Mouse (Mus musculus) kidney, adult 11 months (tissue): ENCODE data around the gene Gm49392.
"Not testable (repeated sequence)": the region's sequence is repeated elsewhere in the genome, so short reads cannot be mapped to it uniquely, and the experiment has no call there.

Experiments
- DNase-seq: peaks from one replicate; pipeline ENCODE4 v3.0.0; 2022

The Gm49392 gene

GRCm38 (mm10) chr13:60896794-60897193 is at the start of gene Gm49392:
Gene Gm49392, minus strand, starts transcription at chr13:60896894.
- DNase-seq, result not testable (repeated sequence)

DNA sequence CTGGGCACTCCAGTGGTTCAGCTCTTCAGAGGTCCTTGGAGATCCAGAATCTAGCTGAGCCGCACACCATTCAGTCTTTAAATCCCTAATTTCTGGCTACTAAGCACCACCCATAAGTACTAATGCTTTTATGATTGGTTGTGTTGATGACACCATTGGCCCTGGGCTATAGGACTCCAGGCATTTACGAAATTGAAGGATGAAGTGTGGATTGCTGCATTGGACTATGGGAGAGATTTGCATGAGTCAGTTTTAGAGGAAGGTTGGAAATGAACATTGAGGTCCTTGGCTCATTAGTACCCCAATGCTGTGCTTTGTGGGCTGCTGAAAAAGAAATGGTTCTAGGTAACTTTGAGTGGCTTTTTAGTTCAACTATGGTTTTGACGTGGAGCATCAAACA is 45.2 kb upstream of the Gm49392 start, which contains the start of gene Tpbpa:
Gene Tpbpa (minus strand): TSS at position 101 of the 400 bp plus-strand sequence.
- not testable (repeated sequence) for DNase-seq

- peak; percentile 78 for DNase-seq
Observed at GRCm38 (mm10) chr13:60936500-60936901, 39.8 kb upstream of the Gm49392 start, which contains the start of the genes Gm49391 and Ctla2a. Gene Gm49391, minus strand, starts transcription at chr13:60936571. Gene Ctla2a, minus strand, starts transcription at chr13:60936625.

DNA sequence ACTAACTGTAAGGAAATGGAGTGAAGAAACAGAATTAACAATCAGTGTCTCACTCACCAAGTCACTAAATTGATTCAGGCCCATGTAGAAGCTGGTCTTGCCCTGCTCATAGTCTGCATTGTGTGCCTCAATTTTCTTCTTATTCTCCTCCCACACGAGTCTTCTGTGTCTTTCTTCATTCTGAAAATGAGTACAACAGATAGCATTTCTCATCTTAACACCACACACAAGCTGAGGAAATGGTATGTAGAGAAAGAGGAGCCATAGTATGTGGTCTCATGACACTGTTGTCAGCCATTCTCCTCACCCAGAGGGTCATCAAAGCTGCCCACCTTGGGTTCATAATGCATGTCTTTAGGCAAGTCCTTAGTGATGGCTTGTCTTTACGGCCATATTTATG is 38.8 kb upstream of the Gm49392 start, which contains the start of gene Gm49393:
Gene Gm49393 (minus strand): TSS at position 101 of the 400 bp plus-strand sequence.
- DNase-seq, result not testable (repeated sequence)

DNA sequence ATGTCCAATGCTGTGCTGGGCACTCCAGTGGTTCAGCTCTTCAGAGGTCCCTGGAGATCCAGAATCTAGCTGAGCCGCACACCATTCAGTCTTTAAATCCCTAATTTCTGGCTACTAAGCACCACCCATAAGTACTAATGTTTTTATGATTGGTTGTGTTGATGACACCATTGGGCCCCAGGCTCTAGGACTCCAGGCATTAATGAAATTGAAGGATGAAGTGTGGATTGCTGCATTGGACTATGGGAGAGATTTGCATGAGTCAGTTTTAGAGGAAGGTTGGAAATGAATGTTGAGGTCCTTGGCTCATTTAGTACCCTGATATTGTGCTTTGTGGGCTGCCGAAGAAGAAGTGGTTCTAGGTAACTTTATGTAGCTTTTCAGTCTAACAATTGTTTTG is 8.1 kb upstream of the Gm49392 start, which contains the start of gene Tpbpb:
Gene Tpbpb (minus strand): TSS at position 101 of the 400 bp plus-strand sequence.
- DNase-seq, result not testable (repeated sequence)

- peak; percentile 80 for DNase-seq
Observed at GRCm38 (mm10) chr13:60897328-60897727, 634 bp upstream of the Gm49392 start, which contains the start of gene Ctla2b. Gene Ctla2b, minus strand, starts transcription at chr13:60897447.

DNA sequence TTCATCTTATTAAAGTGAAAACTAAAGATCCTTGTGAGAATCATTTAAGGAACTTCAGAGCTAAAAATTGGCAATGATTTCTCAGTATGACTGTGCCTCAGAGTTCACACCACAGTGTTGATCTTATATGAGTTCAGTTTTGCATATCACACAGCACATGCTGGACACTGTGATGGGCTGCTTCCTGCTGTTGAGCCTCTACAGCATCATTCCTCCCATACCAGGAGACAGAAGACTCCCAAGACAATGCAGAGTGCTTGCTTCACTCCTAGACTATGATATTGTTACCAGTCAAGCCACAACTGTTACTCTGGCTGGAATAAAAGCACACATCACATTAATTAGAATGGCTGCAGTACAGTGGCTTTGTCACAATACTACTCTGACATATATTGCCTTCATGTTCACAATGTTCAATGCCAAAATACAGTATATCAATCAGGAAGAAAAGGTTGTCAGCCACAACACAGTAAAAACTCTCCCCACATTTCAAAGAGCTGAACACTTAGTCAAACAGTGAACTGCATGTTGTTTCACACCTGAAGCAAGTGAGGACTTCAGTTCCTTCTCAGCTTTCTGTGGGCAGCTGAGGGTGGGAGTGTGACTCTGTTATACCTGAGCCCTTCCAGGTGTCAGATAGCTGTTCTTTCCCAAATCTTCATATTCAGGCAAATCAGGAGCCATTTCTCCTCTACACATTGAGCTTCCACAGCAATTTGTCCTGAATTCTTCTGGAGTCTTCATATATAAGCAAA is 1.1 kb downstream of the Gm49392 start:
- DNase-seq, result no peak

DNA sequence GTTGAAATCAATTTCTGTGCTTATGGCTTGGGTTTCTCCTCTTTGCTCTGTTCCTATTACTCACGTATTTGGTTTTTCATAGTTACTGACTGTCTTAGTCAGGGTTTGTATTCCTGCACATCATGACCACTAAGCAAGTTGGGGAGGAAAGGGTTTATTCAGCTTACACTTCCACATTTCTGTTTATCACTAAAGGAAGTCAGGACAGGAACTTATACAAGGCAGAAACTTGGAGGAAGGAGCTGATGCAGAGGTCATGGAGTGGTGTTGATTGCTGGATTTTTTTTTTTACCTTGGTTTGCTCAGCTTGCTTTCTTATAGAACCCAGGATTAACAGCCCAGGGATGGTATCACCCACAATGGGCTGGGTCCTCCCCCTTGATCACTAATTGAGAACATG is 4.4 kb downstream of the Gm49392 start:
- no peak for DNase-seq

GRCm38 (mm10) chr13:60864281-60864680 is 32.4 kb downstream of the Gm49392 start, which contains the start of gene 4930486L24Rik:
Gene 4930486L24Rik, minus strand, starts transcription at chr13:60864475.
- no peak for DNase-seq

- DNase-seq, result no peak
Observed at GRCm38 (mm10) chr13:60848241-60849120, 48.2 kb downstream of the Gm49392 start.

DNA sequence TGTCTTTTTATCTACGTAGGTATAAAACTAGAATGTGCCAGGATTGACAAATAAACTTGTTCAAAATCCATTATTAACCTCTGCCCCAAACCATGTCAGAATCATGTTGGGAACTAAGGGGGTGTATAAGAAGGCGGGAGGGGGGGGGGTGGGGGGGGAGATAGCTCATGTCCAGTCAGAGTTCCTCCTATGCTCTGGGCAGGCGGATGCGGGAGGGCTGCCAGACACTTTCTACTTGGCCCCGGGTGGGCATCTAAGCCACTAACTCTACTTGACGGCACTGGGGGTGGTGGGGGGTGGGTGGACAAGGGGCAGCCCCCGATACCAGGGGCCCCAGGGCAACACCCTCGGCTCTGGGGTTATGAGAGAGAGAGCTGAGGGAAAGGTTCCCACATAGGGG is 53.5 kb downstream of the Gm49392 start:
- DNase-seq, result no peak

- DNase-seq, result no peak
Observed at GRCm38 (mm10) chr13:60842703-60843102, 54.0 kb downstream of the Gm49392 start.

DNA sequence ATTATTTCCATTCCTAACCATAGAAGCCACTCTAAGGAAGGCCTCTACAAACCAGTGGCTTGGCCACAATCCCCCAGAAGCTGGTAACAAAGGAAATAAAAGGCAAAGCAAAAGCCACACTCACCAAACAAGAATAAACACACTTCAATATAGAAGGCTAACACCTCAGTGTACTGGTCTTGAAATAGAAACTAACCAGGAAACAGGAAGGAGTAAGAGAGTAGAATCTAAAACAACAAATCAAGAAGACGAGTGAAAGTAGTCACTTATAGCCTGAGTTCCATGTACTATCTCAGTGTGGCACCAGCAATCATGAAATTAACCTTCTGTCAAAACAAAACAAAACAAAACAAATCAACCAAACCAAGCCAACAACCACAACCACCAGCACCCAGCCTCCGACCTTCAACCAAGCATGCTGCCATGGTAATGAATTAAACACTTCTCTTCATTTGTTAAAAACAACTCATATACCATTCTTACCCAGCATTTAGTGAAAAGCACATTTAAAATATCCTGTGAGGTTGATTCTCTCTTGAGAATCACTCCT is 57.3 kb downstream of the Gm49392 start:
- no peak for DNase-seq

GRCm38 (mm10) chr13:60826052-60826451 is 70.6 kb downstream of the Gm49392 start:
- DNase-seq, result no peak

DNA sequence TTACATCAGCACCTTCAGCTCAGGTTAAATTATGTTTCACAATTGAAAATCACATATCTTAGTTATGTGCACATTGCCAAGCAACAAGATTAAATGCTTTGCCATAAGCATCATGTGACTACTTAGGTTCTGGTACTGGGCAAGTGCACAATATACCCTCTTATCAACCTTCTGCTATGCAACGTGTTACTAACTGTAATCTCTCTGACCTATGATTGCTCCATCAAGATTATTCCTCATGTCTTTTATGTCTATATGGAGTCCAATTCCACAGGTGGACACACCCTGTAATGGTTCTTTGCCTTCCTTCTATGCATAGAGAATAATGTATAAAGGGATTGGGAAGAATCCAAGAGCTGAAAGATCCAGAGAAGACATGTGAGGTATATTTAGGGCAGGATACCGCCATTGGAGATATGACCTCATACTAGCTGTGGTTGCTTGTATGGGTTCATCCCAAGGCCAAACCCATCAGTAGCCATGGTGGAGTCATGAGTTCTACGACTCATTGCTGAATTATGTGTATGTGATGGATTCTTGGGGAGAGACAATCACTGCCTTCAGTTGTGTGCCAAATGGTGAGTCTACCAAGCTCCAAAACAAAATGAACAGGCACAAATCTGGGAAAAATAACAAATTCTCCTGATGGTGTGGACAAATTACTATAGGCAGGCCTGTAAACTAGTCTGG is 76.1 kb downstream of the Gm49392 start:
- DNase-seq, result no peak

- DNase-seq, result no peak
Observed at GRCm38 (mm10) chr13:60819469-60819868, 77.2 kb downstream of the Gm49392 start.

- DNase-seq, result no peak
Observed at GRCm38 (mm10) chr13:60813722-60814121, 83.0 kb downstream of the Gm49392 start.

DNA sequence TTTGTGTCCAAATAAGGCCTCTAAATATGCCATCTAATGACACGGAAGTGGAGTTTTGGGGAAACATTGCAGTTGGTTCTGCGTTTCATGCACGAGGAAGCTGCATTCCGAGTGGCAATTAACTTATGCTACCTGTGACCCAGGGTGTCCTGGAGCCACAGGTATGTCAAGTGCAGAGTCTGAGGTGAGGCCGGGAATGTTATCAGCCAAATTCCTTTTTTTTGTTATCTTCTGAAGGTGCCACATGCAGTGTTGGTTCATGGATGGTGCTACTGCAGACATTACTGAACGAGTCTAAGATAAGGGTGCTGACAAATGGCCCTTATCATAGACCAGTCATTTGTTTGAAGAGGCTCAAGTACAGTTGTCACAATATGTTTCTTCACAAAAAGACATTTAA is 83.9 kb downstream of the Gm49392 start:
- no peak for DNase-seq

GRCm38 (mm10) chr13:60809690-60810089 is 87.0 kb downstream of the Gm49392 start:
- DNase-seq, result no peak

DNA sequence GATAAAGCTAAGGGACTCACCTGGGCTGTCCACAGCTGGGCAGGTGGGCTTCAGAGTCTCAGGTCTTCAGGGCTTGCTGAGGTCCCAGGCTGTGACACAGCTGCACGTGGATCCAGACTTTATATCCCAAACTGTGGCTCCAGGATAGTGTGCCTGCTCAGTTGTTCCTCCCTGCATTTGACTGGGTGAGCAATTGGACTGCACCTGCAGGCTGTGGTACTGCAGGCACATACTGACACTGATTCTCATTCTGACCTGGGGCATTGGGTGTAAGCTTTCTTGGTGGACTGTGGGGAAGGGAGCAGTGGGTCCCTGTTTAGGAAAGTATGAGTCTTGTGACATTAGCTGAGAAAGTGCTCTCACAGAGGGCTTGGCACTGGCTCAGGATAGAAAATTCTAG is 93.9 kb downstream of the Gm49392 start, which contains the start of gene Ctsll3:
Gene Ctsll3 (minus strand): TSS at position 101 of the 400 bp plus-strand sequence.
- no peak for DNase-seq
